Mouse (Mus musculus) heart, embryonic 14.5 days (tissue): ENCODE data around the gene Gm49394. TPM values are rescaled to one million over a fixed set of nuclear protein-coding genes. Genes with fewer than 3 reads are reported as not detected.

Source experiments
- ATAC-seq: fragments of 200-750 bp; cut with Nextera tagmentation; 2 replicates; pipeline ENCODE4 v1.8.0; 2017; ENCODE audit warnings: low read depth, moderate TSS enrichment; ENCODE audit not compliant: insufficient number of reproducible peaks, insufficient read depth, low FRiP score
- H3K27ac ChIP-seq, 2 experiments: fragments of 200-500 bp in 1 of 2; fragments of 300-500 bp in 1 of 2; sonication (generic) in 1 of 2; replicated peaks in 1 of 2; 2 replicates each; pipeline ENCODE4 v1.5.1; 2012 to 2014; ENCODE audit warnings: low read depth in 2 of 2, low read length in 2 of 2, control low read depth in 1 of 2, mild to moderate bottlenecking in 1 of 2, mixed read lengths in 1 of 2; ENCODE audit not compliant: control insufficient read depth in 1 of 2, insufficient read depth in 1 of 2
- H3K27me3 ChIP-seq: fragments of 300-500 bp; sonication (generic); 2 replicates; pipeline ENCODE4 v1.6.1; 2014; ENCODE audit warnings: mild to moderate bottlenecking, low read length, control low read depth; ENCODE audit not compliant: control insufficient read depth, insufficient read depth
- H3K36me3 ChIP-seq: fragments of 300-500 bp; sonication (generic); 2 replicates; pipeline ENCODE4 v1.6.1; 2014; ENCODE audit warnings: mild to moderate bottlenecking, control low read depth, low read length, mixed read lengths; ENCODE audit not compliant: control insufficient read depth, insufficient read depth
- H3K4me1 ChIP-seq, 2 experiments: fragments of 200-500 bp in 1 of 2; fragments of 300-500 bp in 1 of 2; sonication (generic) in 1 of 2; 2 replicates each; pipeline ENCODE4 v1.6.1; 2012 to 2014; ENCODE audit warnings: low read length in 2 of 2, control low read depth in 1 of 2, mixed read lengths in 1 of 2; ENCODE audit not compliant: control insufficient read depth in 2 of 2, insufficient read depth in 2 of 2
- H3K4me2 ChIP-seq: fragments of 300-500 bp; sonication (generic); 2 replicates; pipeline ENCODE4 v1.6.1; 2014; ENCODE audit warnings: mild to moderate bottlenecking, low read length
- H3K4me3 ChIP-seq, 2 experiments: fragments of 200-500 bp in 1 of 2; fragments of 300-500 bp in 1 of 2; sonication (generic) in 1 of 2; 2 replicates each; pipeline ENCODE4 v1.5.1; 2012 to 2014; ENCODE audit warnings: low read length in 2 of 2, mild to moderate bottlenecking in 2 of 2, control low read depth in 1 of 2, low read depth in 1 of 2, moderate library complexity in 1 of 2; ENCODE audit not compliant: control insufficient read depth in 1 of 2, insufficient read depth in 1 of 2
- H3K9ac ChIP-seq: fragments of 300-500 bp; sonication (generic); 2 replicates; pipeline ENCODE4 v1.6.1; 2014; ENCODE audit warnings: mild to moderate bottlenecking, low read length
- H3K9me3 ChIP-seq: fragments of 300-500 bp; sonication (generic); 2 replicates; pipeline ENCODE4 v1.6.1; 2016; ENCODE audit warnings: low read length, control low read depth; ENCODE audit not compliant: control insufficient read depth
- WGBS: fragments of 180-500 bp; shearing (Covaris S2); extraction: QIAGEN DNeasy Blood & Tissue Kit; methylation state at CpG from one replicate; pipeline ENCODE4 v1.1.7; 2014; 5-methylcytosine and 5-hydroxymethylcytosine counted together
- microRNA counts: library from miRNA; unstranded; fragments of <30 nt; microRNA quantifications from one replicate; lab custom pipeline; 2016
- microRNA-seq: library from miRNA; unstranded; fragments of <30 nt; microRNA quantifications from one replicate; pipeline ENCODE4, GENCODE M21; 2016
- polyA plus RNA-seq: library from polyadenylated mRNA; unstranded; fragments of >200 nt; fragmentation: Nextera tagmentation; extraction: Ambion mirVana; gene quantifications from 2 replicates; pipeline ENCODE4 v1.2.1, GENCODE M21; 2014

Gm49394 gene
- polyA plus RNA-seq, 1 experiment from 2014 or later = not detected

GRCm38 (mm10) chr7:142610627-142611406 lies 58.9 kb downstream of the Gm49394 start:
- Histone ChIP-seq H3K9ac (peak overlapping the region; percentile 48; the same call in 1 of the 2 replicates), H3K4me3 (peak overlapping the region in 1 of 2 experiments; percentile 2; a peak in 2 of 4 replicates), H3K27ac (peak overlapping the region; percentile 66 to 78), H3K9me3 (no peaks in the 10 kb centered on the region), H3K36me3 (no peaks in the 10 kb centered on the region), H3K4me1 (peaks cover 12 to 24% of the 10 kb centered on the region in 2 experiments), H3K27me3 (no peaks in the 10 kb centered on the region), H3K4me2 (peak overlapping the region; percentile 48)
- peak; percentile 95 for ATAC-seq
- 2% methylated on average over 12 of the region's 12 CpGs for WGBS

- H3K4me1 ChIP-seq = peaks cover 5 to 8% of the 10 kb centered on the region in 2 experiments; a peak in 2 of 4 replicates
- no peak for ATAC-seq
- no peaks in the 10 kb centered on the region for H3K36me3 ChIP-seq
- H3K27ac ChIP-seq = no peak overlapping the region
- no peak overlapping the region for H3K9ac ChIP-seq
- H3K9me3 ChIP-seq = no peaks in the 10 kb centered on the region
- H3K27me3 ChIP-seq = no peaks in the 10 kb centered on the region
- 93% methylated on average over 2 of the region's 2 CpGs for WGBS
- H3K4me2 ChIP-seq = no peak overlapping the region
- no peak overlapping the region for H3K4me3 ChIP-seq
These were observed 68.8 kb downstream of the Gm49394 start for GRCm38 (mm10) chr7:142600921-142601320.

MicroRNA genes within 50 kb of the gene (microRNA counts, 519-probe panel; counts per million panel counts)
- 3,322 counts per million, percentile 72 among the panel's probes with 10 or more counts for microRNA mmu-miR-483 (lab: Ali Mortazavi, UCI)

Small RNAs within 50 kb of the gene (microRNA-seq; reads per million reads assigned to microRNA genes)
- gene Mir483 = 6,516 reads per million, percentile 94 among the genes with 10 or more reads in this experiment

Other genes with a start within 250 kb of the Gm49394 start
- not detected in 2 replicates for gene Syt8, start 235.1 kb downstream of the Gm49394 start, polyA plus RNA-seq
- gene Tnni2, start 228.1 kb downstream of the Gm49394 start, polyA plus RNA-seq = 24.1 and 31.7 TPM in 2 replicates
- 48.6 and 49.3 TPM in 2 replicates for gene Lsp1, start 209.1 kb downstream of the Gm49394 start, polyA plus RNA-seq
- 3.9 and 5.8 TPM in 2 replicates for gene Tnnt3, start 171.1 kb downstream of the Gm49394 start, polyA plus RNA-seq
- gene Mrpl23, start 137.3 kb downstream of the Gm49394 start, polyA plus RNA-seq = 23.5 and 23.8 TPM in 2 replicates
- 1,590 and 1,642 TPM in 2 replicates for gene Igf2, start 3.1 kb downstream of the Gm49394 start, polyA plus RNA-seq
- 0.63 and 0.96 TPM in 2 replicates for gene Ins2, start 73.4 kb upstream of the Gm49394 start, polyA plus RNA-seq